ENCODE assay signal across 13 mouse cellular contexts in the genomic region with DNA sequence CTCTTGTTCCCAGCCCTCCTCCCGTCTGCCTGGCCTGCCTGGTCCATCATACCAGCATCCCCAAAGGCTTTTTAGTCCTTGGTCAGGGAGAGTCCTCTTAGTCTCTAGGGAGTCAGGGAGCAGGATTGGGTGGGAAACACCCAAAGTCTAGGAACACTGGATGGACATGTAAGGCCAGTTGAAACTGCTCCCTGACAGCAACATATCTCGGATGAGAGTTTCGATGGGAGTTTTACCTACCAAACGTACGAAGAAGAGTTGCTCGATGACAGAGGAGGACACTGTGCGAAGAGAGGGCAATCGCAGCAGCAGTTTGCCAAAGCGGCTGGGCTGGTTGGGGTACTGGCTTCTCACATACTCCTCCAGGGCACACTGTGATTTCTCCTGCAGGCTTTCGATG. TPM values are rescaled to one million over a fixed set of nuclear protein-coding genes. Genes with fewer than 3 reads are reported as not detected.
A peak's percentile ranks its signal among the peaks of the same experiment; 100 is the strongest.
DNase-seq lines count a peak whose midpoint lies in the region; ATAC-seq and TF ChIP-seq lines count a peak whose summit lies in the region.
"Had no signal": no experiment of that assay in that cellular context is flagged by ENCODE, and none has a peak within 500 bp of the region (broad histone marks: within the 10 kb centered on the region; RNA-seq: fewer than 3 reads in every experiment).

No protein-coding gene starts in this region.

- peaks cover 2% of the 10 kb centered on the region; the same call in 1 of the 2 replicates for H3K36me3 ChIP-seq in forebrain, embryonic 11.5 days (ENCODE audit: control insufficient read depth, insufficient read depth, low read length)
- no peaks in the 10 kb centered on the region for H3K36me3 ChIP-seq in hindbrain, embryonic 15.5 days
- peaks cover 2% of the 10 kb centered on the region; the same call in 1 of the 2 replicates for H3K36me3 ChIP-seq in midbrain, postnatal 0 days (ENCODE audit: insufficient read depth, low read length)
- H3K36me3 ChIP-seq: liver, embryonic 12.5 days had no signal

- peak overlapping the region; percentile 73 for H3K4me2 ChIP-seq in forebrain, embryonic 11.5 days (ENCODE audit: low read depth, low read length, severe bottlenecking)
- peak overlapping the region; percentile 74 for H3K4me2 ChIP-seq in hindbrain, embryonic 15.5 days
- peak overlapping the region; percentile 56 for H3K4me2 ChIP-seq in midbrain, postnatal 0 days (ENCODE audit: low read depth, low read length, poor library complexity, severe bottlenecking)
- H3K4me2 ChIP-seq: liver, embryonic 12.5 days had no signal

- 23% methylated on average over 10 of the region's 10 CpGs for WGBS in forebrain, embryonic 11.5 days
- WGBS in hindbrain, embryonic 15.5 days = 39% methylated on average over 10 of the region's 10 CpGs
- WGBS in midbrain, postnatal 0 days = 50% methylated on average over 10 of the region's 10 CpGs

- H3K27me3 ChIP-seq in forebrain, embryonic 11.5 days (ENCODE audit: control insufficient read depth, insufficient read depth, low read length) = peaks cover 50% of the 10 kb centered on the region
- H3K27me3 ChIP-seq in hindbrain, embryonic 15.5 days = peaks cover 7% of the 10 kb centered on the region; the same call in 1 of the 2 replicates
- H3K27me3 ChIP-seq in midbrain, postnatal 0 days (ENCODE audit: insufficient read depth, low read length) = peaks cover 15% of the 10 kb centered on the region

- no peak for ATAC-seq in forebrain, embryonic 11.5 days (replicated peaks; ENCODE audit: low FRiP score)
- ATAC-seq in hindbrain, embryonic 15.5 days (ENCODE audit: low FRiP score, low read depth) = no peak
- ATAC-seq in midbrain, postnatal 0 days (ENCODE audit: low FRiP score) = no peak
- ATAC-seq: liver, embryonic 12.5 days had no signal

- no peaks in the 10 kb centered on the region for H3K9me3 ChIP-seq in forebrain, embryonic 11.5 days (ENCODE audit: control insufficient read depth, low read length)
- no peaks in the 10 kb centered on the region for H3K9me3 ChIP-seq in hindbrain, embryonic 15.5 days
- H3K9me3 ChIP-seq in midbrain, postnatal 0 days (ENCODE audit: low read length) = no peaks in the 10 kb centered on the region
- H3K9me3 ChIP-seq: liver, embryonic 12.5 days had no signal

- H3K4me3 ChIP-seq in forebrain, embryonic 11.5 days (ENCODE audit: low read depth, low read length) = peak overlapping the region; percentile 89
- H3K4me3 ChIP-seq in hindbrain, embryonic 15.5 days = peak overlapping the region; percentile 96
- no peak overlapping the region for H3K4me3 ChIP-seq in midbrain, postnatal 0 days (ENCODE audit: low read depth, low read length)
- H3K4me3 ChIP-seq: liver, embryonic 12.5 days had no signal

- peak overlapping the region; percentile 70 for H3K9ac ChIP-seq in forebrain, embryonic 11.5 days (ENCODE audit: low read length)
- H3K9ac ChIP-seq in hindbrain, embryonic 15.5 days = peak overlapping the region; percentile 20
- 0 out of 2 replicates have a peak overlapping the region, but pooled peaks have one; percentile 29 for H3K9ac ChIP-seq in midbrain, postnatal 0 days (replicated peaks; ENCODE audit: low read length, poor library complexity, severe bottlenecking)
- H3K9ac ChIP-seq: liver, embryonic 12.5 days had no signal

- DNase-seq in embryo, embryonic 10.5 days (ENCODE audit: low spot score) = peak; percentile 36
- no peak for DNase-seq in embryo, embryonic 10 days (ENCODE audit: low spot score)
- peak; percentile 54 for DNase-seq in forebrain, embryonic 11.5 days (ENCODE audit: low spot score)
- DNase-seq in midbrain, postnatal 0 days (ENCODE audit: low spot score) = no peak
- DNase-seq in adrenal gland, postnatal 14 days = no peak
- no peak for DNase-seq in kidney, postnatal 36 days
- no peak for DNase-seq in adrenal gland, postnatal 4 days (ENCODE audit: low spot score in 2 of 2)
- DNase-seq: gastrocnemius, postnatal 36 days; kidney, adult 9 months; layer of hippocampus, postnatal 36 days; lung, postnatal 10 days had no signal

- peaks cover 14% of the 10 kb centered on the region for H3K4me1 ChIP-seq in forebrain, embryonic 11.5 days (replicated peaks; ENCODE audit: control insufficient read depth, insufficient read depth, low read length)
- peaks cover 55% of the 10 kb centered on the region for H3K4me1 ChIP-seq in hindbrain, embryonic 15.5 days (replicated peaks)
- H3K4me1 ChIP-seq in midbrain, postnatal 0 days (ENCODE audit: insufficient read depth, low read length) = peaks cover 2% of the 10 kb centered on the region; the same call in 1 of the 2 replicates
- H3K4me1 ChIP-seq: liver, embryonic 12.5 days had no signal

- peak overlapping the region; percentile 79; the same call in 1 of the 2 replicates for H3K27ac ChIP-seq in forebrain, embryonic 11.5 days (ENCODE audit: low read depth, low read length)
- H3K27ac ChIP-seq in hindbrain, embryonic 15.5 days (replicated peaks) = peak overlapping the region; percentile 75
- no peak overlapping the region for H3K27ac ChIP-seq in midbrain, postnatal 0 days (ENCODE audit: low read depth, low read length)
- H3K27ac ChIP-seq: liver, embryonic 12.5 days had no signal

- TF ChIP-seq CTCF in midbrain, postnatal 0 days (IDR thresholded peaks at IDR 0.05) = no peak

RNA-seq across cellular contexts. Expression of gene Nr2f1, which starts 10.0 kb away (rescaled TPM):
- 110 and 122 TPM in 2 replicates for polyA plus RNA-seq in forebrain, embryonic 11.5 days (2014; fragmentation: Nextera tagmentation; extraction: Ambion mirVana)
- polyA plus RNA-seq in hindbrain, embryonic 15.5 days (2015; fragmentation: Nextera tagmentation; extraction: Ambion mirVana) = 51.8 and 57.4 TPM in 2 replicates
- total RNA-seq in midbrain, postnatal 0 days (2014; rRNA removed) = 163 and 184 TPM in 2 replicates
- 46.4 and 55.5 TPM in 2 replicates for polyA plus RNA-seq in midbrain, postnatal 0 days (2015; fragmentation: Nextera tagmentation; extraction: Ambion mirVana)
- total RNA-seq in adrenal gland, postnatal 14 days (2021) = 19.6 and 22.0 TPM in 2 replicates
- total RNA-seq in adrenal gland, postnatal 4 days (2021) = 10 to 100 TPM; 29.4 to 29.5 TPM

Comparison
In these comparisons a context has a peak if more than half of its experiments do, and no peak if none do; other contexts are left out.
1. DNase-seq: peak in embryo, embryonic 10.5 days (single experiment) and forebrain, embryonic 11.5 days (single experiment); none in embryo, embryonic 10 days (single experiment), midbrain, postnatal 0 days (single experiment), adrenal gland, postnatal 14 days (single experiment), kidney, postnatal 36 days (0 of 2) and adrenal gland, postnatal 4 days (0 of 2).
2. H3K9ac ChIP-seq: peak in every context shown above with its lines; median percentile 70 in forebrain, embryonic 11.5 days; 29 in midbrain, postnatal 0 days; 20 in hindbrain, embryonic 15.5 days.
3. Peak in every context shown above with its lines, with median percentiles within 50 percentile points of each other: H3K4me2 ChIP-seq.